Mouse (Mus musculus) limb, embryonic 13.5 days (tissue): ENCODE data around the gene Lrp4. TPM values are rescaled to one million over a fixed set of nuclear protein-coding genes. Genes with fewer than 3 reads are reported as not detected.

Source experiments
- ATAC-seq: fragments of 200-750 bp; cut with Nextera tagmentation; 2 replicates; pipeline ENCODE4 v1.8.0; 2017; ENCODE audit warnings: low read depth, moderate number of reproducible peaks, moderate TSS enrichment; ENCODE audit not compliant: low FRiP score
- H3K27ac ChIP-seq: fragments of 300-500 bp; sonication (generic); 2 replicates; pipeline ENCODE4 v1.5.1; 2015; ENCODE audit warnings: inconsistent platforms, mild to moderate bottlenecking, moderate library complexity
- H3K27me3 ChIP-seq: fragments of 300-500 bp; sonication (generic); 2 replicates; pipeline ENCODE4 v1.6.1; 2015; ENCODE audit warnings: mild to moderate bottlenecking, inconsistent platforms
- H3K36me3 ChIP-seq: fragments of 300-500 bp; sonication (generic); 2 replicates; pipeline ENCODE4 v1.6.1; 2015; ENCODE audit warnings: inconsistent platforms, mild to moderate bottlenecking, moderate library complexity
- H3K4me1 ChIP-seq: fragments of 300-500 bp; sonication (generic); 2 replicates; pipeline ENCODE4 v1.6.1; 2015; ENCODE audit warnings: inconsistent platforms
- H3K4me2 ChIP-seq: fragments of 300-500 bp; sonication (generic); replicated peaks from 2 replicates; pipeline ENCODE4 v1.6.1; 2015; ENCODE audit warnings: inconsistent platforms, mild to moderate bottlenecking, moderate library complexity
- H3K4me3 ChIP-seq: fragments of 300-500 bp; sonication (generic); 2 replicates; pipeline ENCODE4 v1.5.1; 2015; ENCODE audit warnings: moderate library complexity, mild to moderate bottlenecking, inconsistent platforms
- H3K9ac ChIP-seq: fragments of 300-500 bp; sonication (generic); 2 replicates; pipeline ENCODE4 v1.6.1; 2015; ENCODE audit warnings: mild to moderate bottlenecking, inconsistent platforms
- H3K9me3 ChIP-seq: fragments of 300-500 bp; sonication (generic); 2 replicates; pipeline ENCODE4 v1.6.1; 2016; ENCODE audit warnings: inconsistent platforms
- WGBS: fragments of 180-500 bp; shearing (Covaris S2); methylation state at CpG from one replicate; pipeline ENCODE4 v1.1.7; 2015; 5-methylcytosine and 5-hydroxymethylcytosine counted together
- polyA plus RNA-seq: library from polyadenylated mRNA; unstranded; fragments of >200 nt; fragmentation: Nextera tagmentation; extraction: Ambion mirVana; gene quantifications from 2 replicates; pipeline ENCODE4 v1.2.1, GENCODE M21; 2015

Gene Lrp4
- polyA plus RNA-seq, result 8.2 and 9.0 TPM in 2 replicates

DNA sequence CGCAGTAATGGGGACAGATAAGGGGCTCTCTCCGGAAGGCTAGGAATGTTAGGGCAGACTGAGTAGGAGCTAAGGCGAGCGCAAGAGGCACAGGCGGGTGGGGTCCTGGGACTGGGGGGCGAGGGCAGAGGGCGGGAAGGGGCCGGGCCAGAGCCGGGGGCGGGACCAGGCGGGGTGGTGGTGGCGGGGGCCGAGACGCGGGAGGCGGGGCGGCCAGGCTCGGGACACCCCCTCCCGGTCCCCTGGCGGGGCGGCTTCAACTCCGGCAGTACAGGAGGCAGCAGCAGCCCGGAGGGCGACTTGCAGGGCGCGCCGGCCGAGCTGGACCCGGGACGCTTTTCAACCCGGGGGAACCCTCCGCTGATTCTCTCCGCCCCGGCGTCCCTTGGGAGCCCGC lies at the start of gene Lrp4:
Lrp4 (plus strand) TSS at position 253 of the 397 bp plus-strand sequence.
- WGBS, result 0% methylated on average over 27 of the region's 36 CpGs
- H3K27me3 ChIP-seq, result no peaks in the 10 kb centered on the region
- peak; percentile 70 for ATAC-seq

GRCm38 (mm10) chr2:91408031-91408430 lies 49.3 kb upstream of the Lrp4 start:
- Histone ChIP-seq H3K9ac (no peak overlapping the region), H3K4me1 (0 out of 2 replicates have a peak, but pooled peaks cover 8% of the 10 kb centered on the region), H3K27ac (no peak overlapping the region), H3K4me3 (no peak overlapping the region), H3K36me3 (no peaks in the 10 kb centered on the region), H3K4me2 (no peak overlapping the region), H3K9me3 (no peaks in the 10 kb centered on the region), H3K27me3 (no peaks in the 10 kb centered on the region)
- no peak for ATAC-seq
- 74% methylated on average over 2 of the region's 2 CpGs for WGBS

More for the DNA sequence above, at the start of gene Lrp4:
- H3K27ac ChIP-seq, result peak within 1 kb of the TSS; percentile 92
- H3K4me3 ChIP-seq, result peak within 1 kb of the TSS; percentile 87
- H3K4me1 ChIP-seq, result peaks cover 42% of the 10 kb centered on the region
- H3K9ac ChIP-seq, result peak within 1 kb of the TSS; percentile 93
- H3K9me3 ChIP-seq, result no peaks in the 10 kb centered on the region
- no peaks in the 10 kb centered on the region for H3K36me3 ChIP-seq
- H3K4me2 ChIP-seq, result peak within 1 kb of the TSS; percentile 73

- Histone ChIP-seq H3K9ac (no peak overlapping the region), H3K9me3 (no peaks in the 10 kb centered on the region), H3K27me3 (no peaks in the 10 kb centered on the region), H3K4me3 (no peak overlapping the region), H3K4me2 (no peak overlapping the region), H3K27ac (peak overlapping the region; percentile 44; the same call in 1 of the 2 replicates), H3K4me1 (0 out of 2 replicates have a peak, but pooled peaks cover 8% of the 10 kb centered on the region), H3K36me3 (no peaks in the 10 kb centered on the region)
- 37% methylated on average over 2 of the region's 2 CpGs for WGBS
- ATAC-seq, result peak; percentile 71
These were observed 45.8 kb upstream of the Lrp4 start for GRCm38 (mm10) chr2:91411473-91411872.

GRCm38 (mm10) chr2:91412361-91412760 lies 45.0 kb upstream of the Lrp4 start:
- no peak overlapping the region for H3K9ac ChIP-seq
- WGBS, result 65% methylated on average over 5 of the region's 5 CpGs
- no peaks in the 10 kb centered on the region for H3K36me3 ChIP-seq
- no peaks in the 10 kb centered on the region for H3K27me3 ChIP-seq
- 0 out of 2 replicates have a peak, but pooled peaks cover 8% of the 10 kb centered on the region for H3K4me1 ChIP-seq
- no peak for ATAC-seq
- H3K4me3 ChIP-seq, result no peak overlapping the region
- no peaks in the 10 kb centered on the region for H3K9me3 ChIP-seq
- no peak overlapping the region for H3K27ac ChIP-seq
- no peak overlapping the region for H3K4me2 ChIP-seq

DNA sequence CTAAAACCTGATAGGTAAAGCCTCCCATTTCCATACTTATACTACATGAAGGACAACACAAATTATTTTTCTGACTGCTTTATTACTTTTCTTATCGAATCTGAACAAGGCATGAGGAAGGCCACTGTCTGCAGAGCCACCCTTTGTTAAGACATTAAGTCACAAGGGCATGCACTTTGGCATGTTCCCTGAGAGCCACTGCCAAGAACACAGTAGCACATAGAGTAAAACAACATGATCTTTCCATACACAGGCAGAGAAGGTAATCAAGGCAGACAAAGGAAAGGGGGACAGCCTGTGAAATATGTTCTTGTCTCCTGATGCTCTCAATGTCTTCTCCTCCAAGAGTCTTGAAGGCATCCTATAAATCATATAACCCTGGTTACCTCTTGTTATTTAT lies 43.5 kb upstream of the Lrp4 start:
- no peak overlapping the region for H3K4me3 ChIP-seq
- 88% methylated on average over 1 of the region's 1 CpGs for WGBS

GRCm38 (mm10) chr2:91421641-91422040 lies 35.7 kb upstream of the Lrp4 start:
- Histone ChIP-seq H3K27ac (no peak overlapping the region), H3K4me1 (no peaks in the 10 kb centered on the region), H3K36me3 (peaks cover 26% of the 10 kb centered on the region), H3K9me3 (no peaks in the 10 kb centered on the region), H3K4me2 (no peak overlapping the region), H3K9ac (no peak overlapping the region), H3K27me3 (no peaks in the 10 kb centered on the region), H3K4me3 (no peak overlapping the region)
- no peak for ATAC-seq
- 81% methylated on average over 5 of the region's 5 CpGs for WGBS

More for the DNA sequence above, 43.5 kb upstream of the Lrp4 start:
- no peak overlapping the region for H3K4me2 ChIP-seq
- no peak overlapping the region for H3K27ac ChIP-seq
- H3K4me1 ChIP-seq, result 0 out of 2 replicates have a peak, but pooled peaks cover 8% of the 10 kb centered on the region
- H3K27me3 ChIP-seq, result no peaks in the 10 kb centered on the region
- no peaks in the 10 kb centered on the region for H3K36me3 ChIP-seq
- no peak overlapping the region for H3K9ac ChIP-seq
- no peaks in the 10 kb centered on the region for H3K9me3 ChIP-seq
- ATAC-seq, result no peak

- Histone ChIP-seq H3K27me3 (no peaks in the 10 kb centered on the region), H3K4me2 (no peak overlapping the region), H3K9me3 (no peaks in the 10 kb centered on the region), H3K4me1 (no peaks in the 10 kb centered on the region), H3K9ac (no peak overlapping the region), H3K4me3 (no peak overlapping the region), H3K27ac (no peak overlapping the region), H3K36me3 (peaks cover 26% of the 10 kb centered on the region)
- no peak for ATAC-seq
- 76% methylated on average over 7 of the region's 7 CpGs for WGBS
These were observed 33.1 kb upstream of the Lrp4 start for GRCm38 (mm10) chr2:91424061-91424720.

DNA sequence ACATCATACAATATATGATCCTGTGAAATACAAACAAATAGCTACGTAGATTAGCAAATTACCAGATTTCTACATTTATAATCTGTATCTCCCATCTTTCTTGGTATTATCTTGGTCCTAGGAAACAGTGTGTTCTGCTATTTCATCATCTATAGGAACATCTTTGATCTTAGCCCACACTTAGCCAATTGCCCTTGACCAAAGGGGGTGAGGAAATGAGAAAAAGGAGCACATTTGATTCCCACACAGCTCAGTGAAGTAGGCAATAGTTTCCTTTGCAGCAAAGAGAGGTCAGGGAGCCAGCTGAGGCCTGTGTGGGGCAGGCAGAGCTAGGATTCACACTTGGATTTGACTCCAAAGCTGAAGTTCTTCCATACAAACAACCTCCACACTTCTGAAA lies 31.0 kb upstream of the Lrp4 start:
- Histone ChIP-seq H3K36me3 (peaks cover 7% of the 10 kb centered on the region), H3K9me3 (no peaks in the 10 kb centered on the region), H3K27me3 (no peaks in the 10 kb centered on the region), H3K4me1 (peaks cover 12% of the 10 kb centered on the region), H3K27ac (no peak overlapping the region), H3K4me3 (no peak overlapping the region), H3K4me2 (no peak overlapping the region), H3K9ac (no peak overlapping the region)
- WGBS, result 90% methylated on average over 1 of the region's 1 CpGs
- no peak for ATAC-seq

DNA sequence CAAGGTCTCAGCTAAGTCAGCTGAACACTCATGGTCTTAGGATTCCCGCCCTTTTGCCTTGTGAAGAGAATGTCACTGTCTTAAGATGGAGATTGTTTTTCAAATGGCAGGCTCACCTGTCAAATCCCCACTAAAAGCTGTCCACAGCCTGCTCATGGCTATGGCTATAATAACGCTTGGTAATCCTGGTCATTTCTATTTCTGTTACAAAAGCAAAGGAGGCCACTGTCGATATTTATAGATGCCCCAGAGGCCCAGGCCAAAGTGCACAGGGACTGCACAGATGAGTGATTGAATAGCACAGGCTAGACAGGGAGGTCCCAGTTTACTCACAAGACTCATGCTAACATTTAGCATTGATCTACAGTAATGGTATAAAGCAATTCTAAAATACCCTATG lies 28.2 kb upstream of the Lrp4 start:
- H3K9me3 ChIP-seq, result no peaks in the 10 kb centered on the region
- H3K27ac ChIP-seq, result no peak overlapping the region
- H3K27me3 ChIP-seq, result no peaks in the 10 kb centered on the region
- H3K4me1 ChIP-seq, result peaks cover 12% of the 10 kb centered on the region
- no peak overlapping the region for H3K4me3 ChIP-seq
- WGBS, result 89% methylated on average over 3 of the region's 3 CpGs
- ATAC-seq, result no peak
- 0 out of 2 replicates have a peak, but pooled peaks cover 1% of the 10 kb centered on the region for H3K36me3 ChIP-seq
- no peak overlapping the region for H3K4me2 ChIP-seq
- H3K9ac ChIP-seq, result no peak overlapping the region

DNA sequence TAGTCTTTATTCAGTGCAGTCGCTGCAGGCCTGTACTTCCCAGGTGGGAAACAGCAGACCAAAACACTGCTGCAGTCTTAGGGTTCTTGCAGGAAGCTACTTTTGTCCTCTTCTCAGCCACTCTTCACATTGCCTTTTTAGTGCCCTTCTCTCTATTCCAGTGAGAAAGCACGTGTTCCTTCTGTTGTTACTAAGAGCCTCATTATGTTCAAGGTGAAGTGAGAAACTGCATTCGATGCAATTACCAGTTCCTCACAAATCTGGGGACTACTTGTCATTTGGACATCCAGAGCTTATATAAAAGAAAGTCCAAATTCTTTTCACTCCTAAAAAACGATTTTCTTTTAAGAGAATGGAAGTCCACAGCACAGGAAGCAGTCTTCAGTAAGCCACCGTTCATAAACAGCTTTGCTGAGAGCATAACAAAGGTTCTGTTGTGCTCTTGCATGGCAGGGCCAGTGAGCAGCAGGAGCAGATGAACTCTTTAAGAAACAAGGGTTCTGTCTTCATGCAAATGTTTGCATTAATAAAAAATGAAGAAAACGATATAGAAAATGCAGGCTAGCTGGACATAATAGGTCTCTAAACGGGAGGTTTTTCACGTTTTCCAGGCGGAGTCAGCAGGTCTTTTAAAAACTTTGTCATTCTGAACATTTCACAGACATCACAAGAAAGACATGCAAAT lies 27.3 kb upstream of the Lrp4 start:
- no peak overlapping the region for H3K4me3 ChIP-seq
- H3K27ac ChIP-seq, result no peak overlapping the region
- H3K9ac ChIP-seq, result no peak overlapping the region
- H3K4me1 ChIP-seq, result peaks cover 12% of the 10 kb centered on the region
- no peak for ATAC-seq
- H3K27me3 ChIP-seq, result no peaks in the 10 kb centered on the region
- H3K9me3 ChIP-seq, result no peaks in the 10 kb centered on the region
- no peaks in the 10 kb centered on the region for H3K36me3 ChIP-seq
- 36% methylated on average over 9 of the region's 9 CpGs for WGBS
- no peak overlapping the region; the same call in 1 of the 2 replicates for H3K4me2 ChIP-seq

DNA sequence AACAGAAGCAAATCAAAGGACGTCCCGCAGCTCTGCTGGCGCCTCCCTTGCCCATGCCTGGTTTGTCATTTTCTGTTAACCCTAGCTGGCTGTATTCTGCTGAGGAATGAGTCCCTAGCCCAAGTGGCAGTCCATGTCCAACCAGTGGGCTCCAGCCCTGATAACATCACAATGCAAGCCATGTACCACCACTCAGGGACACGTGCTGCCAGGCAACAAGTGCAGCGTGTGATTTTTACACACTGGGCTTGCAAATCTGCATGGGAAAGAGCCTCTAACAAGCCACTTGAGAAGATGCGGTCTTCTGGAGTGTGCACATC lies 26.8 kb upstream of the Lrp4 start:
- Histone ChIP-seq H3K9ac (no peak overlapping the region), H3K9me3 (no peaks in the 10 kb centered on the region), H3K27ac (no peak overlapping the region), H3K4me3 (no peak overlapping the region), H3K27me3 (no peaks in the 10 kb centered on the region), H3K4me2 (no peak overlapping the region; the same call in 1 of the 2 replicates), H3K4me1 (peaks cover 12% of the 10 kb centered on the region), H3K36me3 (no peaks in the 10 kb centered on the region)
- no peak for ATAC-seq
- WGBS, result 56% methylated on average over 6 of the region's 6 CpGs

DNA sequence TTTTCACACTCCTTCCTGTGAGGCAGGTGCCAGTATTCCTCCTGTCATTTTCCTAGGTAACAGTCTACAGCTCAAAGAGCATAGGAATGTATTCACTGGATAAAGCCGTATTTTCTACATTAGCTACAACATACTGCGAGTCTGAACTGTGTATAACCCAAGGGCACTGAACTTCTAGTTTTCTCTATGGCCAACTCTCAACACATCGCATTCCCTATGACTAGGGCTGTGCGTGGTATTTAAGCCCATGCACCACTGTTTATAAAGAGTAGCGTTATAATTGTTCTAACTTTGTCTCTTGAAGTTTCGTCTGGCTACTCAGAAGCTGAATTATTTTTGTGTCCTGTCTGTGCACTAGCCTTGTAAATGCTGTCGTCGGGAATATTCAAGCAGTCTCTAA lies 20.6 kb upstream of the Lrp4 start:
- H3K27me3 ChIP-seq, result no peaks in the 10 kb centered on the region
- 86% methylated on average over 8 of the region's 8 CpGs for WGBS
- no peaks in the 10 kb centered on the region for H3K4me1 ChIP-seq
- no peak overlapping the region for H3K4me3 ChIP-seq
- H3K9me3 ChIP-seq, result no peaks in the 10 kb centered on the region
- no peaks in the 10 kb centered on the region for H3K36me3 ChIP-seq
- ATAC-seq, result no peak
- no peak overlapping the region for H3K4me2 ChIP-seq
- H3K9ac ChIP-seq, result no peak overlapping the region
- no peak overlapping the region for H3K27ac ChIP-seq
